Mouse (Mus musculus): ENCODE results near the gene Sufu. TPM values are rescaled to one million over a fixed set of nuclear protein-coding genes. Genes with fewer than 3 reads are reported as not detected.

Sufu gene
- polyA plus RNA-seq, 1 experiment, result 16.6 TPM

DNA sequence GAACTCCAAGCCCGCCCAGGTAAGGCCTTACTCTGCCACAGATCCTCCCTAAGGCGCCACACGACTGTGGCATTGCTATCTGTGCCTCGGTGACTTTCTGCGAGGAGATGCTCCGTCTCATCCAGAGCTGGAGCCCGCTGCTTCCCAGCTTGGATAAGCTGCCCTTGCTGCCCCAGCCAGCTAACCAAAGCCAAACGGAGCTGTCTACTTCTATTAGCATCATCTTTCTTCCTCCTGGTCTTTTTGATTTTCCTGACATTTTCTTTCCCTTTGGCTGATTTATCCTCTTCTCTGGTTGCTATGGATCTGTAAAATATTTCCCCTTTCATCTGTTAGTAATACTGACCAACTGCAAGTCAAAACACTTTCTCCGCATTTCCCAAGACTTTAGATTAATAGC is 37.9 kb downstream of the Sufu start:
- TF ChIP-seq MAX (IDR thresholded peaks at IDR 0.05; ENCODE audit: low read depth), result no peak
- TF ChIP-seq CEBPB (IDR thresholded peaks at IDR 0.05; ENCODE audit: insufficient read depth, poor library complexity, severe bottlenecking), result no peak
- no peak for TF ChIP-seq E2F4 (IDR thresholded peaks at IDR 0.05; ENCODE audit: insufficient read depth)
- no peak for TF ChIP-seq POLR2AphosphoS2 (IDR thresholded peaks at IDR 0.05; ENCODE audit: insufficient read length, low read depth)
- TF ChIP-seq POLR2A (IDR thresholded peaks at IDR 0.05; ENCODE audit: insufficient read length, low read depth), result no peak
- no peak for TF ChIP-seq MYOG (IDR thresholded peaks at IDR 0.05; ENCODE audit: control insufficient read depth in 1 of 3, insufficient read depth in 1 of 3, insufficient read length in 2 of 3, low read depth in 2 of 3)
- no peak for TF ChIP-seq REST (IDR thresholded peaks at IDR 0.05; ENCODE audit: insufficient read depth, insufficient read length)
- no peak for TF ChIP-seq TCF3 (IDR thresholded peaks at IDR 0.05; ENCODE audit: insufficient read length, low read depth)
- TF ChIP-seq TCF12 (IDR thresholded peaks at IDR 0.05; ENCODE audit: insufficient read depth, poor library complexity, severe bottlenecking), result no peak
- no peak for TF ChIP-seq MYOD1 (IDR thresholded peaks at IDR 0.05; ENCODE audit: control insufficient read depth in 1 of 3, insufficient read length in 2 of 3, low read depth in 2 of 3)
- TF ChIP-seq USF1 (IDR thresholded peaks at IDR 0.05; ENCODE audit: low read depth), result no peak
- TF ChIP-seq SRF (IDR thresholded peaks at IDR 0.05; ENCODE audit: control insufficient read depth, insufficient read length, low read depth), result no peak
- Histone ChIP-seq H3ac (ENCODE audit: control insufficient read depth, insufficient read length) (no peak overlapping the region), H3K36me3 (ENCODE audit: control insufficient read depth, insufficient read depth) (no peaks in the 10 kb centered on the region), H3K4me3 (no peak overlapping the region), H3K79me2 (ENCODE audit: control insufficient read depth, insufficient read depth) (peaks cover 10% of the 10 kb centered on the region), H3K4me2 (ENCODE audit: low read depth) (no peak overlapping the region), H3K27me3 (ENCODE audit: control insufficient read depth, insufficient read depth, insufficient read length) (no peaks in the 10 kb centered on the region)

DNA sequence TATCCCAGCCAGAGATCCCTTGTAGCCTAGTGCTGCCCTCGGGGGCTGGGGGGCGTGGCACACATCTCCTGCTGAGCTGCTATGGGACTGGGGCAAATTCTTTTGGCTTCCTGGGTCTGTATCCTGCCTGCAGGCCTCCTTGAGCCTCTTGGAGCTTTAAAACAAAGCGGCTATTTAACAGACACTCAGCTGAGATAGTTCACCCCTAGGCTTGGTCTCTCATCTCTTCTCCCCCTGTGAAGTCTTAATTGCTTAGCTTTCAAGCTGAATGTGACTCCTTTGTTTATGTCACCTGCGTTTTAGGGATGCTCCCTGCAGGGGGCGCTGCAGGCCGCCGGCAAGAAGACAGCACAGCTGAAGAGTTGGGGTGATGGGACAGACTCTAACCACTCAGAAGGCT is 38.8 kb downstream of the Sufu start:
- TF ChIP-seq REST (IDR thresholded peaks at IDR 0.05; ENCODE audit: insufficient read depth, insufficient read length) (no peak), TCF12 (IDR thresholded peaks at IDR 0.05; ENCODE audit: insufficient read depth, poor library complexity, severe bottlenecking) (no peak), SRF (IDR thresholded peaks at IDR 0.05; ENCODE audit: control insufficient read depth, insufficient read length, low read depth) (no peak), TCF3 (IDR thresholded peaks at IDR 0.05; ENCODE audit: insufficient read length, low read depth) (no peak), MYOD1 (IDR thresholded peaks at IDR 0.05; ENCODE audit: control insufficient read depth in 1 of 3, insufficient read length in 2 of 3, low read depth in 2 of 3) (no peak), CEBPB (IDR thresholded peaks at IDR 0.05; ENCODE audit: insufficient read depth, poor library complexity, severe bottlenecking) (no peak), POLR2AphosphoS2 (IDR thresholded peaks at IDR 0.05; ENCODE audit: insufficient read length, low read depth) (no peak), MAX (IDR thresholded peaks at IDR 0.05; ENCODE audit: low read depth) (no peak), USF1 (IDR thresholded peaks at IDR 0.05; ENCODE audit: low read depth) (no peak), MYOG (IDR thresholded peaks at IDR 0.05; ENCODE audit: control insufficient read depth in 1 of 3, insufficient read depth in 1 of 3, insufficient read length in 2 of 3, low read depth in 2 of 3) (no peak), POLR2A (IDR thresholded peaks at IDR 0.05; ENCODE audit: insufficient read length, low read depth) (no peak), E2F4 (IDR thresholded peaks at IDR 0.05; ENCODE audit: insufficient read depth) (no peak)
- Histone ChIP-seq H3K36me3 (ENCODE audit: control insufficient read depth, insufficient read depth) (no peaks in the 10 kb centered on the region), H3ac (ENCODE audit: control insufficient read depth, insufficient read length) (no peak overlapping the region)

DNA sequence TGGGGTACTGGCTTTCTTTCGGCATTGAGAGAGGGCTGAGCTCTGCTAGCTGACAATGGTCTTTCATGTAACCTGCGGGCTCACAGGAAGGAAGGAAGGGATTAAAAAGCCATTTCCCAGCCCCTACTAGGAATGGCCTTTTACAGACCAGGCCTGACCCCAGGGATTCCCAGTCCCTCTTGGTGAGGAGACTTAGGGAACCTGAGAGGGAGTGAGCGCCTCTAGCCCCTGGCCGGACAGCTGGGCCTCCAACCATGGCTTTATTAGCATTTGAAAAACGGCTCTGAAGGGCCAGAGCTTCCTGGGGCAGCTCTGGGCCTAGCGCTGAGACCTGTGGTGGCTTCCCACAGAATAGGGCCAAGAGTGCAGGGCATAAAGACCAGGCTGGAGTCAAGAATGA is 46.8 kb downstream of the Sufu start:
- Histone ChIP-seq H3ac (ENCODE audit: control insufficient read depth, insufficient read length) (no peak overlapping the region), H3K36me3 (ENCODE audit: control insufficient read depth, insufficient read depth) (no peaks in the 10 kb centered on the region), H3K27me3 (ENCODE audit: control insufficient read depth, insufficient read depth, insufficient read length) (no peaks in the 10 kb centered on the region), H3K4me3 (no peak overlapping the region), H3K4me2 (ENCODE audit: low read depth) (no peak overlapping the region), H3K79me2 (ENCODE audit: control insufficient read depth, insufficient read depth) (peaks cover 21% of the 10 kb centered on the region)
- TF ChIP-seq MYOG (IDR thresholded peaks at IDR 0.05; ENCODE audit: control insufficient read depth in 1 of 3, insufficient read depth in 1 of 3, insufficient read length in 2 of 3, low read depth in 2 of 3) (no peak), E2F4 (IDR thresholded peaks at IDR 0.05; ENCODE audit: insufficient read depth) (no peak), TCF12 (IDR thresholded peaks at IDR 0.05; ENCODE audit: insufficient read depth, poor library complexity, severe bottlenecking) (no peak), USF1 (IDR thresholded peaks at IDR 0.05; ENCODE audit: low read depth) (no peak), SRF (IDR thresholded peaks at IDR 0.05; ENCODE audit: control insufficient read depth, insufficient read length, low read depth) (no peak), REST (IDR thresholded peaks at IDR 0.05; ENCODE audit: insufficient read depth, insufficient read length) (no peak), CEBPB (IDR thresholded peaks at IDR 0.05; ENCODE audit: insufficient read depth, poor library complexity, severe bottlenecking) (no peak), POLR2AphosphoS2 (IDR thresholded peaks at IDR 0.05; ENCODE audit: insufficient read length, low read depth) (no peak)

More for the DNA sequence above, 38.8 kb downstream of the Sufu start:
- no peaks in the 10 kb centered on the region for H3K27me3 ChIP-seq (ENCODE audit: control insufficient read depth, insufficient read depth, insufficient read length)
- H3K4me3 ChIP-seq, result no peak overlapping the region
- H3K4me2 ChIP-seq (ENCODE audit: low read depth), result no peak overlapping the region
- H3K79me2 ChIP-seq (ENCODE audit: control insufficient read depth, insufficient read depth), result peaks cover 10% of the 10 kb centered on the region

DNA sequence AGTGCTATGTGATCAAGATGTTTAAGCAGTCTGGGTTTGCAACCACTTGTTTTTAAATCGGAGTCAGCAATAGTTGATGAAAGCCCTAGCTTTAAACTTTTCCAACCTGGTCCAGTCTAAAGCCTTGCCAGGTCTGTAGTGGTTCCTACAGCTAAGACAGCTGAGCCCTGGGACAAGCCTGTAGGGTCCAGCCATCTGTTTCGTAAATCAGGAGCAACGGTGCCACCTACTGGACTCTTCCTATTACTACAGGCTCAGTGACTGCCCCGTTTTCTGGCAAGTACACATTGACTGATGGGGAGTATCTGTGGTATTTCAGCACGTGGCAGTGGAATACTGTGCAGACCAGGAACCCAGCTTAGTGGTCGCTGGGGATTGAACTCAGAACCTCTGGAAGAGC is 47.5 kb downstream of the Sufu start:
- TF ChIP-seq TCF3 (IDR thresholded peaks at IDR 0.05; ENCODE audit: insufficient read length, low read depth) (no peak), USF1 (IDR thresholded peaks at IDR 0.05; ENCODE audit: low read depth) (no peak), MAX (IDR thresholded peaks at IDR 0.05; ENCODE audit: low read depth) (no peak), MYOD1 (IDR thresholded peaks at IDR 0.05; ENCODE audit: control insufficient read depth in 1 of 3, insufficient read length in 2 of 3, low read depth in 2 of 3) (peak in 2 of 3 experiments; percentile 21 to 30), POLR2AphosphoS2 (IDR thresholded peaks at IDR 0.05; ENCODE audit: insufficient read length, low read depth) (no peak), REST (IDR thresholded peaks at IDR 0.05; ENCODE audit: insufficient read depth, insufficient read length) (no peak), MYOG (IDR thresholded peaks at IDR 0.05; ENCODE audit: control insufficient read depth in 1 of 3, insufficient read depth in 1 of 3, insufficient read length in 2 of 3, low read depth in 2 of 3) (peak in 1 of 3 experiments; percentile 19)
- no peak overlapping the region for H3ac ChIP-seq (ENCODE audit: control insufficient read depth, insufficient read length)
- H3K79me2 ChIP-seq (ENCODE audit: control insufficient read depth, insufficient read depth), result peaks cover 24% of the 10 kb centered on the region
- no peak overlapping the region for H3K4me3 ChIP-seq
- H3K27me3 ChIP-seq (ENCODE audit: control insufficient read depth, insufficient read depth, insufficient read length), result no peaks in the 10 kb centered on the region
- no peaks in the 10 kb centered on the region for H3K36me3 ChIP-seq (ENCODE audit: control insufficient read depth, insufficient read depth)
- H3K4me2 ChIP-seq (ENCODE audit: low read depth), result no peak overlapping the region

DNA sequence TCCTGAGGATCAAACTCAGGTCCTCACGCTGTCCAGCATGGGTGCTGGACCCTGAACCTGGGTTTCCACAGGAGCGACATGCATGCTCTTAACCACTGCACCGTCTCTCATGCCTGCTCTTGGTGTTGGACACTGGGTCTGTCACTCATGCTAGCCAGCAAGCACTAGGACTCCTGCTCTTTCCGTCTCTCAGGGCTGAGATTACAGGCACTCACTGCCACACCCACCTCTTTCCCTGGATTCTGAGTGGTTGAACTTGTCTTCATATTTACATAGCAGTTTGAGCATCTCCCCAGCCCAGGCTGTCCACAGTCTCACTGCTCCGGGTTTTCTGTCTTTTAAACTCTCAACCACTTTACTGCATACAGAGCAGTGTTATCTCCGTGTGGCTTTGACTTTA is 48.9 kb downstream of the Sufu start:
- H3ac ChIP-seq (ENCODE audit: control insufficient read depth, insufficient read length), result no peak overlapping the region
- peaks cover 28% of the 10 kb centered on the region for H3K79me2 ChIP-seq (ENCODE audit: control insufficient read depth, insufficient read depth)
- H3K4me3 ChIP-seq, result no peak overlapping the region
- no peak overlapping the region for H3K4me2 ChIP-seq (ENCODE audit: low read depth)
- TF ChIP-seq POLR2A (IDR thresholded peaks at IDR 0.05; ENCODE audit: insufficient read length, low read depth), result peak; percentile 15
- TF ChIP-seq MYOD1 (IDR thresholded peaks at IDR 0.05; ENCODE audit: control insufficient read depth in 1 of 3, insufficient read length in 2 of 3, low read depth in 2 of 3), result no peak
- TF ChIP-seq TCF12 (IDR thresholded peaks at IDR 0.05; ENCODE audit: insufficient read depth, poor library complexity, severe bottlenecking), result no peak
- no peak for TF ChIP-seq USF1 (IDR thresholded peaks at IDR 0.05; ENCODE audit: low read depth)
- H3K36me3 ChIP-seq (ENCODE audit: control insufficient read depth, insufficient read depth), result no peaks in the 10 kb centered on the region
- no peaks in the 10 kb centered on the region for H3K27me3 ChIP-seq (ENCODE audit: control insufficient read depth, insufficient read depth, insufficient read length)
